Mouse (Mus musculus): Measurements from ENCODE around the gene Rundc3a.

The Rundc3a gene

GRCm38 (mm10) chr11:102393719-102394420 is 667 bp downstream of the Rundc3a start:
- DNase-seq (ENCODE audit: low spot score), result no peak

- no peak for DNase-seq (ENCODE audit: low spot score)
Measured at GRCm38 (mm10) chr11:102394421-102395124, 1.4 kb downstream of the Rundc3a start.

GRCm38 (mm10) chr11:102395250-102395649 is 2.0 kb downstream of the Rundc3a start:
- no peak for DNase-seq (ENCODE audit: low spot score)

GRCm38 (mm10) chr11:102396263-102396662 is 3.1 kb downstream of the Rundc3a start:
- DNase-seq (ENCODE audit: low spot score), result no peak

GRCm38 (mm10) chr11:102396671-102397141 is 3.5 kb downstream of the Rundc3a start:
- DNase-seq (ENCODE audit: low spot score), result no peak

GRCm38 (mm10) chr11:102398007-102398825 is 5.0 kb downstream of the Rundc3a start:
- DNase-seq (ENCODE audit: low spot score), result no peak

GRCm38 (mm10) chr11:102399107-102399506 is 5.9 kb downstream of the Rundc3a start:
- DNase-seq (ENCODE audit: low spot score), result no peak

- DNase-seq (ENCODE audit: low spot score), result no peak
Measured at GRCm38 (mm10) chr11:102399610-102400072, 6.4 kb downstream of the Rundc3a start.

- DNase-seq (ENCODE audit: low spot score), result no peak
Measured at GRCm38 (mm10) chr11:102400513-102401084, 7.4 kb downstream of the Rundc3a start.

- no peak for DNase-seq (ENCODE audit: low spot score)
Measured at GRCm38 (mm10) chr11:102401898-102402500, 8.8 kb downstream of the Rundc3a start.

- no peak for DNase-seq (ENCODE audit: low spot score)
Measured at GRCm38 (mm10) chr11:102403657-102404056, 10.5 kb downstream of the Rundc3a start.

- no peak for DNase-seq (ENCODE audit: low spot score)
Measured at GRCm38 (mm10) chr11:102404161-102405010, 11.2 kb downstream of the Rundc3a start.

GRCm38 (mm10) chr11:102405544-102406285 is 12.5 kb downstream of the Rundc3a start:
- DNase-seq (ENCODE audit: low spot score), result no peak

GRCm38 (mm10) chr11:102406401-102406800 is 13.2 kb downstream of the Rundc3a start:
- no peak for DNase-seq (ENCODE audit: low spot score)

GRCm38 (mm10) chr11:102406900-102407833 is 14.0 kb downstream of the Rundc3a start:
- peak; percentile 81 for DNase-seq (ENCODE audit: low spot score)

GRCm38 (mm10) chr11:102407834-102408215 is 14.6 kb downstream of the Rundc3a start, which contains the start of gene Slc25a39:
Gene Slc25a39 (minus strand): TSS chr11:102407946.
- DNase-seq (ENCODE audit: low spot score), result no peak

GRCm38 (mm10) chr11:102408344-102408876 is 15.2 kb downstream of the Rundc3a start:
- DNase-seq (ENCODE audit: low spot score), result peak; percentile 96

Measured in left cerebral cortex, adult 11 months (tissue).